Mouse (Mus musculus): Measurements from ENCODE around the gene Bckdhb.

DNA sequence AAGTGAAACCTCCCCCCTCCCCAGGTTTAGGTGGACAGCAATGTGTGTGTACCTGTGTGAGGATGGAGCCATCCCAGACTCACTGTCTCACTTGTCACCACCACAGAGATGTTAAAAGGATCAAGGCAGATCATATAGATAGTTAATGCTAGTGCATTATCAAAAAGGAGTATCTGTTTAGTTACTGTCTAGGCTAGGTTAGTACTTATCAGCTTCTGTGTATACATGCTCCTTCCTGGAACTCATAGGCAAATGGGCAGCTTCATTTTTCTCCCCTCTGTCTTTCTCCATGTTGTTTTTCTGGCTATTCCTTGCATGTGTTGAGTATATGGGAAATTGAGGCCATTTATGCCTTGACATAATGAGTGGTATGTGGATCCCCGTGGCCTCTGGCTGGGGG, 187.4 kb downstream of the Bckdhb start:
- no peak for TF ChIP-seq POLR2A (IDR thresholded peaks at IDR 0.05; ENCODE audit: insufficient read depth, low read depth, low read length)
- TF ChIP-seq CTCF (IDR thresholded peaks at IDR 0.05; ENCODE audit: insufficient read depth, low read depth, low read length), result no peak

Data from olfactory bulb, adult 2 months (tissue).